Mouse (Mus musculus): ENCODE data around the gene Jade1.

Gene Jade1

GRCm38 (mm10) chr3:41555491-41556381 is at the start of gene Jade1:
Gene Jade1 (plus strand): TSS chr3:41555731.
- H3K9me3 ChIP-seq (ENCODE audit: low read length): no peaks in the 10 kb centered on the region
- TF ChIP-seq NANOG (IDR thresholded peaks at IDR 0.05; ENCODE audit: borderline replicate concordance, low read length): no peak
- no peak for TF ChIP-seq CTCF (conservative IDR thresholded peaks at IDR 0.05; ENCODE audit: low read length)
- no peak for TF ChIP-seq POU5F1 (IDR thresholded peaks at IDR 0.05; ENCODE audit: borderline replicate concordance, low read length)

GRCm38 (mm10) chr3:41509441-41509840 is 46.1 kb upstream of the Jade1 start:
- no peaks in the 10 kb centered on the region for H3K27me3 ChIP-seq (ENCODE audit: insufficient read depth, low read length)
- H3K4me1 ChIP-seq (replicated peaks; ENCODE audit: low read depth, low read length): peaks cover 7% of the 10 kb centered on the region; the same call in 1 of the 2 replicates
- H3K9me3 ChIP-seq (ENCODE audit: low read length): no peaks in the 10 kb centered on the region
- H3K4me3 ChIP-seq (replicated peaks; ENCODE audit: low read length): no peak overlapping the region
- H3K36me3 ChIP-seq (ENCODE audit: insufficient read depth, low read length): peaks cover 91% of the 10 kb centered on the region
- TF ChIP-seq CTCF (conservative IDR thresholded peaks at IDR 0.05; ENCODE audit: low read length) (no peak), NANOG (IDR thresholded peaks at IDR 0.05; ENCODE audit: borderline replicate concordance, low read length) (no peak), POU5F1 (IDR thresholded peaks at IDR 0.05; ENCODE audit: borderline replicate concordance, low read length) (no peak)

More at GRCm38 (mm10) chr3:41555491-41556381, at the start of gene Jade1:
- peaks cover 41% of the 10 kb centered on the region for H3K36me3 ChIP-seq (ENCODE audit: insufficient read depth, low read length)
- H3K27me3 ChIP-seq (ENCODE audit: insufficient read depth, low read length): no peaks in the 10 kb centered on the region
- H3K4me3 ChIP-seq (replicated peaks; ENCODE audit: low read length): peak within 1 kb of the TSS; percentile 97
- H3K4me1 ChIP-seq (replicated peaks; ENCODE audit: low read depth, low read length): peaks cover 48% of the 10 kb centered on the region

- Histone ChIP-seq H3K36me3 (ENCODE audit: insufficient read depth, low read length) (peaks cover 93% of the 10 kb centered on the region), H3K4me3 (replicated peaks; ENCODE audit: low read length) (no peak overlapping the region), H3K9me3 (ENCODE audit: low read length) (no peaks in the 10 kb centered on the region), H3K27me3 (ENCODE audit: insufficient read depth, low read length) (no peaks in the 10 kb centered on the region), H3K4me1 (replicated peaks; ENCODE audit: low read depth, low read length) (peaks cover 10% of the 10 kb centered on the region; the same call in 1 of the 2 replicates)
- TF ChIP-seq NANOG (IDR thresholded peaks at IDR 0.05; ENCODE audit: borderline replicate concordance, low read length) (no peak), POU5F1 (IDR thresholded peaks at IDR 0.05; ENCODE audit: borderline replicate concordance, low read length) (no peak), CTCF (conservative IDR thresholded peaks at IDR 0.05; ENCODE audit: low read length) (no peak)
These were observed 45.3 kb upstream of the Jade1 start for GRCm38 (mm10) chr3:41510191-41510590.

- Histone ChIP-seq H3K36me3 (ENCODE audit: insufficient read depth, low read length) (peaks cover 92% of the 10 kb centered on the region), H3K4me3 (replicated peaks; ENCODE audit: low read length) (no peak overlapping the region), H3K4me1 (replicated peaks; ENCODE audit: low read depth, low read length) (peaks cover 13% of the 10 kb centered on the region)
These were observed 44.8 kb upstream of the Jade1 start for GRCm38 (mm10) chr3:41510750-41511149.

GRCm38 (mm10) chr3:41514003-41514402 is 41.5 kb upstream of the Jade1 start:
- H3K4me1 ChIP-seq (replicated peaks; ENCODE audit: low read depth, low read length): peaks cover 16% of the 10 kb centered on the region
- peaks cover 88% of the 10 kb centered on the region for H3K36me3 ChIP-seq (ENCODE audit: insufficient read depth, low read length)
- no peaks in the 10 kb centered on the region for H3K27me3 ChIP-seq (ENCODE audit: insufficient read depth, low read length)
- no peak overlapping the region for H3K4me3 ChIP-seq (replicated peaks; ENCODE audit: low read length)
- no peaks in the 10 kb centered on the region for H3K9me3 ChIP-seq (ENCODE audit: low read length)
- no peak for TF ChIP-seq POU5F1 (IDR thresholded peaks at IDR 0.05; ENCODE audit: borderline replicate concordance, low read length)

More at GRCm38 (mm10) chr3:41510750-41511149, 44.8 kb upstream of the Jade1 start:
- Histone ChIP-seq H3K27me3 (ENCODE audit: insufficient read depth, low read length) (no peaks in the 10 kb centered on the region), H3K9me3 (ENCODE audit: low read length) (no peaks in the 10 kb centered on the region)
- no peak for TF ChIP-seq CTCF (conservative IDR thresholded peaks at IDR 0.05; ENCODE audit: low read length)
- TF ChIP-seq POU5F1 (IDR thresholded peaks at IDR 0.05; ENCODE audit: borderline replicate concordance, low read length): no peak

GRCm38 (mm10) chr3:41514683-41515305 is 40.7 kb upstream of the Jade1 start:
- H3K4me1 ChIP-seq (replicated peaks; ENCODE audit: low read depth, low read length): peaks cover 9% of the 10 kb centered on the region
- no peak for TF ChIP-seq POU5F1 (IDR thresholded peaks at IDR 0.05; ENCODE audit: borderline replicate concordance, low read length)
- H3K4me3 ChIP-seq (replicated peaks; ENCODE audit: low read length): no peak overlapping the region
- H3K9me3 ChIP-seq (ENCODE audit: low read length): no peaks in the 10 kb centered on the region
- H3K36me3 ChIP-seq (ENCODE audit: insufficient read depth, low read length): peaks cover 88% of the 10 kb centered on the region
- no peaks in the 10 kb centered on the region for H3K27me3 ChIP-seq (ENCODE audit: insufficient read depth, low read length)

- Histone ChIP-seq H3K4me1 (replicated peaks; ENCODE audit: low read depth, low read length) (peaks cover 11% of the 10 kb centered on the region), H3K9me3 (ENCODE audit: low read length) (no peaks in the 10 kb centered on the region), H3K4me3 (replicated peaks; ENCODE audit: low read length) (no peak overlapping the region), H3K36me3 (ENCODE audit: insufficient read depth, low read length) (peaks cover 92% of the 10 kb centered on the region), H3K27me3 (ENCODE audit: insufficient read depth, low read length) (no peaks in the 10 kb centered on the region)
- no peak for TF ChIP-seq CTCF (conservative IDR thresholded peaks at IDR 0.05; ENCODE audit: low read length)
These were observed 38.5 kb upstream of the Jade1 start for GRCm38 (mm10) chr3:41516961-41517518.

- peaks cover 32% of the 10 kb centered on the region for H3K4me1 ChIP-seq (replicated peaks; ENCODE audit: low read depth, low read length)
- no peaks in the 10 kb centered on the region for H3K27me3 ChIP-seq (ENCODE audit: insufficient read depth, low read length)
- H3K9me3 ChIP-seq (ENCODE audit: low read length): no peaks in the 10 kb centered on the region
- H3K4me3 ChIP-seq (replicated peaks; ENCODE audit: low read length): no peak overlapping the region
- TF ChIP-seq CTCF (conservative IDR thresholded peaks at IDR 0.05; ENCODE audit: low read length) (no peak), POU5F1 (IDR thresholded peaks at IDR 0.05; ENCODE audit: borderline replicate concordance, low read length) (no peak), NANOG (IDR thresholded peaks at IDR 0.05; ENCODE audit: borderline replicate concordance, low read length) (no peak)
- H3K36me3 ChIP-seq (ENCODE audit: insufficient read depth, low read length): peaks cover 94% of the 10 kb centered on the region
These were observed 34.6 kb upstream of the Jade1 start for GRCm38 (mm10) chr3:41520925-41521324.

All from E14TG2a.4 (cell line).